Mouse (Mus musculus): ENCODE results near the gene Sec13. TPM values are rescaled to one million over a fixed set of nuclear protein-coding genes. Genes with fewer than 3 reads are reported as not detected.

The Sec13 gene
- polyA plus RNA-seq (2015; fragmentation: Nextera tagmentation; extraction: Ambion mirVana) = 254 and 276 TPM in 2 replicates

- Histone ChIP-seq H3K4me3 (replicated peaks) (peak within 1 kb of the TSS; percentile 83), H3K4me2 (replicated peaks) (peak within 1 kb of the TSS; percentile 78), H3K27ac (peak within 1 kb of the TSS; percentile 38), H3K9me3 (no peaks in the 10 kb centered on the region), H3K9ac (peak within 1 kb of the TSS; percentile 90), H3K4me1 (replicated peaks) (peaks cover 8% of the 10 kb centered on the region), H3K27me3 (replicated peaks) (no peaks in the 10 kb centered on the region), H3K36me3 (0 out of 2 replicates have a peak, but pooled peaks cover 3% of the 10 kb centered on the region)
- peak; percentile 70 for ATAC-seq
- WGBS = 6% methylated on average over 41 of the region's 41 CpGs
These were observed at the start of gene Sec13 for GRCm38 (mm10) chr6:113740236-113741217. Sec13 (minus strand) TSS chr6:113740743.

- no peak overlapping the region for H3K4me3 ChIP-seq (replicated peaks)
These were observed 47.0 kb upstream of the Sec13 start for GRCm38 (mm10) chr6:113787459-113787968.

GRCm38 (mm10) chr6:113785658-113786057 lies 45.1 kb upstream of the Sec13 start:
- no peaks in the 10 kb centered on the region; the same call in 1 of the 2 replicates for H3K27me3 ChIP-seq (replicated peaks)
- 0 out of 2 replicates have a peak, but pooled peaks cover 5% of the 10 kb centered on the region for H3K4me1 ChIP-seq (replicated peaks)
- no peak overlapping the region for H3K9ac ChIP-seq
- H3K4me3 ChIP-seq (replicated peaks) = no peak overlapping the region
- no peak overlapping the region for H3K27ac ChIP-seq
- ATAC-seq = no peak
- no peak overlapping the region for H3K4me2 ChIP-seq (replicated peaks)
- WGBS = 80% methylated on average over 7 of the region's 7 CpGs
- H3K9me3 ChIP-seq = no peaks in the 10 kb centered on the region
- no peaks in the 10 kb centered on the region for H3K36me3 ChIP-seq

More at GRCm38 (mm10) chr6:113787459-113787968, 47.0 kb upstream of the Sec13 start:
- no peaks in the 10 kb centered on the region for H3K36me3 ChIP-seq
- no peak overlapping the region for H3K4me2 ChIP-seq (replicated peaks)
- H3K9ac ChIP-seq = no peak overlapping the region
- 0 out of 2 replicates have a peak, but pooled peaks have one; percentile 15 for ATAC-seq
- H3K9me3 ChIP-seq = no peaks in the 10 kb centered on the region
- 42% methylated on average over 6 of the region's 6 CpGs for WGBS
- 0 out of 2 replicates have a peak, but pooled peaks cover 5% of the 10 kb centered on the region for H3K4me1 ChIP-seq (replicated peaks)
- no peak overlapping the region for H3K27ac ChIP-seq
- no peaks in the 10 kb centered on the region for H3K27me3 ChIP-seq (replicated peaks)

GRCm38 (mm10) chr6:113778229-113778753 lies 37.7 kb upstream of the Sec13 start:
- Histone ChIP-seq H3K4me2 (replicated peaks) (no peak overlapping the region), H3K9ac (no peak overlapping the region), H3K27me3 (replicated peaks) (no peaks in the 10 kb centered on the region; the same call in 1 of the 2 replicates), H3K4me3 (replicated peaks) (no peak overlapping the region), H3K36me3 (no peaks in the 10 kb centered on the region), H3K9me3 (no peaks in the 10 kb centered on the region), H3K27ac (no peak overlapping the region), H3K4me1 (replicated peaks) (no peaks in the 10 kb centered on the region)
- no peak for ATAC-seq
- WGBS = 52% methylated on average over 7 of the region's 7 CpGs

- no peak overlapping the region for H3K9ac ChIP-seq
- H3K27me3 ChIP-seq (replicated peaks) = no peaks in the 10 kb centered on the region
- H3K36me3 ChIP-seq = no peaks in the 10 kb centered on the region
- no peak overlapping the region for H3K4me3 ChIP-seq (replicated peaks)
- ATAC-seq = no peak
- no peak overlapping the region for H3K4me2 ChIP-seq (replicated peaks)
- no peaks in the 10 kb centered on the region for H3K4me1 ChIP-seq (replicated peaks)
- 47% methylated on average over 11 of the region's 11 CpGs for WGBS
- H3K27ac ChIP-seq = no peak overlapping the region
- no peaks in the 10 kb centered on the region for H3K9me3 ChIP-seq
These were observed 28.3 kb upstream of the Sec13 start for GRCm38 (mm10) chr6:113768804-113769203.

- no peak overlapping the region for H3K4me2 ChIP-seq (replicated peaks)
- H3K9ac ChIP-seq = no peak overlapping the region
- WGBS = 21% methylated on average over 7 of the region's 7 CpGs
- H3K27me3 ChIP-seq (replicated peaks) = no peaks in the 10 kb centered on the region
- H3K36me3 ChIP-seq = no peaks in the 10 kb centered on the region
- H3K4me1 ChIP-seq (replicated peaks) = no peaks in the 10 kb centered on the region
- ATAC-seq = peak; percentile 45; the same call in 1 of the 2 replicates
- no peak overlapping the region for H3K4me3 ChIP-seq (replicated peaks)
- H3K27ac ChIP-seq = no peak overlapping the region
- H3K9me3 ChIP-seq = no peaks in the 10 kb centered on the region
These were observed 21.1 kb upstream of the Sec13 start for GRCm38 (mm10) chr6:113761644-113762043.

- no peak overlapping the region for H3K4me3 ChIP-seq (replicated peaks)
- H3K4me1 ChIP-seq (replicated peaks) = no peaks in the 10 kb centered on the region
- H3K4me2 ChIP-seq (replicated peaks) = no peak overlapping the region
- peaks cover 7% of the 10 kb centered on the region for H3K27me3 ChIP-seq (replicated peaks)
- no peak for ATAC-seq
- no peak overlapping the region for H3K9ac ChIP-seq
- no peaks in the 10 kb centered on the region for H3K36me3 ChIP-seq
- WGBS = 56% methylated on average over 17 of the region's 17 CpGs
- no peak overlapping the region for H3K27ac ChIP-seq
- H3K9me3 ChIP-seq = no peaks in the 10 kb centered on the region
These were observed 8.7 kb upstream of the Sec13 start for GRCm38 (mm10) chr6:113749119-113749685.

GRCm38 (mm10) chr6:113748351-113748750 lies 7.8 kb upstream of the Sec13 start:
- H3K4me2 ChIP-seq (replicated peaks) = peak overlapping the region; percentile 50
- ATAC-seq = no peak
- H3K9ac ChIP-seq = no peak overlapping the region
- H3K27ac ChIP-seq = no peak overlapping the region
- 24% methylated on average over 26 of the region's 26 CpGs for WGBS
- H3K9me3 ChIP-seq = no peaks in the 10 kb centered on the region
- peaks cover 7% of the 10 kb centered on the region for H3K27me3 ChIP-seq (replicated peaks)
- H3K4me1 ChIP-seq (replicated peaks) = no peaks in the 10 kb centered on the region
- no peak overlapping the region for H3K4me3 ChIP-seq (replicated peaks)
- no peaks in the 10 kb centered on the region for H3K36me3 ChIP-seq

- no peaks in the 10 kb centered on the region for H3K9me3 ChIP-seq
- H3K27ac ChIP-seq = no peak overlapping the region
- no peak overlapping the region for H3K9ac ChIP-seq
- WGBS = 79% methylated on average over 14 of the region's 14 CpGs
- H3K36me3 ChIP-seq = no peaks in the 10 kb centered on the region
- no peaks in the 10 kb centered on the region for H3K4me1 ChIP-seq (replicated peaks)
- no peak overlapping the region for H3K4me3 ChIP-seq (replicated peaks)
- H3K4me2 ChIP-seq (replicated peaks) = no peak overlapping the region
- peaks cover 7% of the 10 kb centered on the region for H3K27me3 ChIP-seq (replicated peaks)
- ATAC-seq = no peak
These were observed 6.7 kb upstream of the Sec13 start for GRCm38 (mm10) chr6:113747284-113747683.

- Histone ChIP-seq H3K36me3 (no peaks in the 10 kb centered on the region), H3K9me3 (no peaks in the 10 kb centered on the region), H3K4me3 (replicated peaks) (no peak overlapping the region), H3K27me3 (replicated peaks) (peaks cover 7% of the 10 kb centered on the region), H3K4me1 (replicated peaks) (no peaks in the 10 kb centered on the region), H3K4me2 (replicated peaks) (no peak overlapping the region), H3K27ac (no peak overlapping the region), H3K9ac (no peak overlapping the region)
- no peak for ATAC-seq
These were observed 4.6 kb upstream of the Sec13 start for GRCm38 (mm10) chr6:113745117-113745516.

GRCm38 (mm10) chr6:113743111-113743510 lies 2.6 kb upstream of the Sec13 start:
- Histone ChIP-seq H3K36me3 (no peaks in the 10 kb centered on the region), H3K4me2 (replicated peaks) (no peak overlapping the region), H3K4me3 (replicated peaks) (no peak overlapping the region), H3K27ac (no peak overlapping the region), H3K9me3 (no peaks in the 10 kb centered on the region), H3K27me3 (replicated peaks) (no peaks in the 10 kb centered on the region), H3K9ac (no peak overlapping the region), H3K4me1 (replicated peaks) (peaks cover 8% of the 10 kb centered on the region)
- WGBS = 42% methylated on average over 1 of the region's 1 CpGs
- no peak for ATAC-seq

GRCm38 (mm10) chr6:113742321-113742720 lies 1.8 kb upstream of the Sec13 start:
- H3K27me3 ChIP-seq (replicated peaks) = no peaks in the 10 kb centered on the region
- WGBS = 78% methylated on average over 1 of the region's 1 CpGs
- H3K4me3 ChIP-seq (replicated peaks) = no peak overlapping the region
- H3K27ac ChIP-seq = no peak overlapping the region
- no peak overlapping the region for H3K4me2 ChIP-seq (replicated peaks)
- no peak for ATAC-seq
- no peaks in the 10 kb centered on the region for H3K9me3 ChIP-seq
- peaks cover 8% of the 10 kb centered on the region for H3K4me1 ChIP-seq (replicated peaks)
- no peaks in the 10 kb centered on the region for H3K36me3 ChIP-seq
- H3K9ac ChIP-seq = no peak overlapping the region

Data from intestine, embryonic 15.5 days (tissue).